Mouse (Mus musculus): ENCODE results near the gene Tesmin. TPM values are rescaled to one million over a fixed set of nuclear protein-coding genes. Genes with fewer than 3 reads are reported as not detected.

The Tesmin gene
- polyA plus RNA-seq, 1 experiment from 2014 or later, result 0.27 TPM

GRCm38 (mm10) chr19:3447348-3447747 lies 58.7 kb downstream of the Tesmin start:
- no peak overlapping the region for H3K27ac ChIP-seq (ENCODE audit: low read length)
- H3K4me2 ChIP-seq (ENCODE audit: low read depth, low read length), result no peak overlapping the region
- no peaks in the 10 kb centered on the region for H3K27me3 ChIP-seq (ENCODE audit: control insufficient read depth, insufficient read depth, low read length)
- no peak overlapping the region for H3K4me3 ChIP-seq (replicated peaks; ENCODE audit: low read length)
- WGBS, result 69% methylated on average over 3 of the region's 3 CpGs
- H3K4me1 ChIP-seq (ENCODE audit: control insufficient read depth, insufficient read depth, low read length), result no peaks in the 10 kb centered on the region
- H3K9ac ChIP-seq (ENCODE audit: low read length), result no peak overlapping the region
- no peaks in the 10 kb centered on the region for H3K36me3 ChIP-seq (ENCODE audit: control insufficient read depth, insufficient read depth, low read length)
- H3K9me3 ChIP-seq (replicated peaks; ENCODE audit: control insufficient read depth, low read length), result no peaks in the 10 kb centered on the region
- ATAC-seq (ENCODE audit: insufficient read depth, low FRiP score), result no peak

- WGBS, result 55% methylated on average over 3 of the region's 3 CpGs
- Histone ChIP-seq H3K36me3 (ENCODE audit: control insufficient read depth, insufficient read depth, low read length) (no peaks in the 10 kb centered on the region), H3K9ac (ENCODE audit: low read length) (no peak overlapping the region), H3K4me1 (ENCODE audit: control insufficient read depth, insufficient read depth, low read length) (no peaks in the 10 kb centered on the region), H3K4me2 (ENCODE audit: low read depth, low read length) (no peak overlapping the region), H3K9me3 (replicated peaks; ENCODE audit: control insufficient read depth, low read length) (no peaks in the 10 kb centered on the region), H3K4me3 (replicated peaks; ENCODE audit: low read length) (no peak overlapping the region), H3K27ac (ENCODE audit: low read length) (no peak overlapping the region), H3K27me3 (ENCODE audit: control insufficient read depth, insufficient read depth, low read length) (no peaks in the 10 kb centered on the region)
- peak; percentile 33; the same call in 1 of the 2 replicates for ATAC-seq (ENCODE audit: insufficient read depth, low FRiP score)
Observed at GRCm38 (mm10) chr19:3449248-3449647, 60.6 kb downstream of the Tesmin start.

- no peaks in the 10 kb centered on the region for H3K27me3 ChIP-seq (ENCODE audit: control insufficient read depth, insufficient read depth, low read length)
- peaks cover 9% of the 10 kb centered on the region; the same call in 1 of the 2 replicates for H3K36me3 ChIP-seq (ENCODE audit: control insufficient read depth, insufficient read depth, low read length)
- no peak overlapping the region for H3K27ac ChIP-seq (ENCODE audit: low read length)
- H3K9me3 ChIP-seq (replicated peaks; ENCODE audit: control insufficient read depth, low read length), result no peaks in the 10 kb centered on the region
- H3K9ac ChIP-seq (ENCODE audit: low read length), result no peak overlapping the region
- H3K4me3 ChIP-seq (replicated peaks; ENCODE audit: low read length), result no peak overlapping the region
- no peak for ATAC-seq (ENCODE audit: insufficient read depth, low FRiP score)
- H3K4me2 ChIP-seq (ENCODE audit: low read depth, low read length), result no peak overlapping the region
- no peaks in the 10 kb centered on the region for H3K4me1 ChIP-seq (ENCODE audit: control insufficient read depth, insufficient read depth, low read length)
- WGBS, result 86% methylated on average over 3 of the region's 3 CpGs
Observed at GRCm38 (mm10) chr19:3450714-3451113, 62.1 kb downstream of the Tesmin start.

- Histone ChIP-seq H3K4me3 (replicated peaks; ENCODE audit: low read length) (no peak overlapping the region), H3K36me3 (ENCODE audit: control insufficient read depth, insufficient read depth, low read length) (peaks cover 12% of the 10 kb centered on the region; the same call in 1 of the 2 replicates), H3K4me2 (ENCODE audit: low read depth, low read length) (no peak overlapping the region), H3K27ac (ENCODE audit: low read length) (no peak overlapping the region), H3K9me3 (replicated peaks; ENCODE audit: control insufficient read depth, low read length) (no peaks in the 10 kb centered on the region), H3K4me1 (ENCODE audit: control insufficient read depth, insufficient read depth, low read length) (no peaks in the 10 kb centered on the region), H3K9ac (ENCODE audit: low read length) (no peak overlapping the region), H3K27me3 (ENCODE audit: control insufficient read depth, insufficient read depth, low read length) (no peaks in the 10 kb centered on the region)
- 20% methylated on average over 6 of the region's 6 CpGs for WGBS
- ATAC-seq (ENCODE audit: insufficient read depth, low FRiP score), result peak; percentile 74; the same call in 1 of the 2 replicates
Observed at GRCm38 (mm10) chr19:3451170-3451569, 62.5 kb downstream of the Tesmin start.

GRCm38 (mm10) chr19:3451649-3452048 lies 63.0 kb downstream of the Tesmin start:
- whole genome bisulfite sequencing, result 57% methylated on average over 6 of the region's 6 CpGs
- Histone ChIP-seq H3K27me3 (ENCODE audit: control insufficient read depth, insufficient read depth, low read length) (no peaks in the 10 kb centered on the region), H3K4me2 (ENCODE audit: low read depth, low read length) (no peak overlapping the region), H3K27ac (ENCODE audit: low read length) (no peak overlapping the region), H3K4me3 (replicated peaks; ENCODE audit: low read length) (no peak overlapping the region), H3K9me3 (replicated peaks; ENCODE audit: control insufficient read depth, low read length) (no peaks in the 10 kb centered on the region), H3K4me1 (ENCODE audit: control insufficient read depth, insufficient read depth, low read length) (no peaks in the 10 kb centered on the region), H3K36me3 (ENCODE audit: control insufficient read depth, insufficient read depth, low read length) (peaks cover 14% of the 10 kb centered on the region; the same call in 1 of the 2 replicates), H3K9ac (ENCODE audit: low read length) (no peak overlapping the region)
- no peak for ATAC-seq (ENCODE audit: insufficient read depth, low FRiP score)

Other genes with a start within 250 kb of the Tesmin start
- 102 and 104 TPM in 2 replicates for gene Mrpl21, start 106.0 kb upstream of the Tesmin start, polyA plus RNA-seq (2015; fragmentation: Nextera tagmentation; extraction: Ambion mirVana)
- 8.2 and 8.9 TPM in 2 replicates for gene Ighmbp2, start 105.8 kb upstream of the Tesmin start, polyA plus RNA-seq (2015; fragmentation: Nextera tagmentation; extraction: Ambion mirVana)
- gene Cpt1a, start 66.5 kb upstream of the Tesmin start, polyA plus RNA-seq (2015; fragmentation: Nextera tagmentation; extraction: Ambion mirVana), result 30.8 and 32.7 TPM in 2 replicates
- 9.9 and 13.7 TPM in 2 replicates for gene Gal, start 25.7 kb downstream of the Tesmin start, polyA plus RNA-seq (2015; fragmentation: Nextera tagmentation; extraction: Ambion mirVana)
- 53.0 and 54.0 TPM in 2 replicates for gene Ppp6r3, start 186.9 kb downstream of the Tesmin start, polyA plus RNA-seq (2015; fragmentation: Nextera tagmentation; extraction: Ambion mirVana)